Mouse (Mus musculus): ENCODE data around the gene Phc2.

The Phc2 gene

DNA sequence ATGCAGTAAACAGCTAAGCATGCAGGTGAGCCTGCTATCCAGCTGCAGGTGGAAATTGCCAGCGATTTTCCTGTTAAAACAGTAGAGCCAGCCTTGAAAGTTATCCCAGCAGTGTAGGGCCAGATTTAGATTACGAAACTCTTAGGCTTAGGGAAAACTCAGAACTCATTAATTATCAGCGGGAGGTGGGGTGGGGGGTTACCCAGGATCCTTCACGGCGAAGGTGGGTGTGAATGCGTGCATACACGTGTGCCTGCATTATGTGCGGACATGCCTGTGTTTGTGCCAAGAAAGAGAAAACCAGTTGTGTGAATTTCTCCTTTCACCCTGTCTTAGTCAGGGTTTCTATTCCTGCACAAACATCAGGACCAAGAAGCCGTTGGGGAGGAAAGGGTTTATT is 62.2 kb downstream of the Phc2 start:
- no peak for DNase-seq (ENCODE audit: low read depth, low spot score)

DNA sequence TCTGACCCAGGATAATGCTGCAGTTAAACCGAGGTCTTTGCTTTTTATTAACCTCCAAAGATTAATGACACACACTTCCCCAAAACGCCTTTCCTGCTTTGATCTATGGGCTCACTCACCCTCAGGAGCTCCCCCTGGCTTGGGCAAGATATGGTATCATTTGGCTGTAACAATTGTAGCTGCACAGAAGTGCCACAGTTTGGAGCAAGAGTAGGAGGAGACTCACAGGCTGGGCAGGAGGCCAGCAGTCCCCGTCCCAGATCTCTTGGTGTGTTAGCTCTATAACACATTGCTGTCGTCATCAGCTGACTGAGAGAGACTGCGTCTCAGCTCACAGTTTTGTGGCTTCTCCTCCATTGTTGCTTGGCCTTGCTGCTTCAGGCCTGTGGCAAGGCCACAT is 65.6 kb downstream of the Phc2 start:
- DNase-seq (ENCODE audit: low read depth, low spot score) = no peak

- DNase-seq (ENCODE audit: low read depth, low spot score) = no peak
Measured at GRCm38 (mm10) chr4:128721061-128721648, 66.7 kb downstream of the Phc2 start.

DNA sequence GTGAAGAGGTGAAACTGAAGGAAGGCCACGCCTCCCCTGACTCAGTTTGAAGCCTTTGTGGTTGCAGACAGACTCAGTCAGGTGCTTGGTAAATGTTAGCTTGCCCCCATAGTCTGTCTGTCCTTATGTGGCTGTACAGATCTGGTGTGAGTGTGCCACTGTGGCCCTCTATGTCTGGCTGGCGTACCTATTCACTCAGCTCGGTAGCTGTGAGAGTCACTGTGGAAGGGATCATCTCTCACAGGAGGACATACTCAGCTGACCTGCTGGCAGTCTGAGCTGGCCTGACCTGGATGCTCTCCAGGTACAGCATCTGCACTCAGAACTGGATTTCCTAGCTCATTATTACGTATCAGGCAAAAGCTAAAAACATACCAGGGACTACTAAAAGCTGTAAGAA is 67.3 kb downstream of the Phc2 start:
- DNase-seq (ENCODE audit: low read depth, low spot score) = no peak

- no peak for DNase-seq (ENCODE audit: low read depth, low spot score)
Measured at GRCm38 (mm10) chr4:128722932-128723331, 68.4 kb downstream of the Phc2 start.

DNA sequence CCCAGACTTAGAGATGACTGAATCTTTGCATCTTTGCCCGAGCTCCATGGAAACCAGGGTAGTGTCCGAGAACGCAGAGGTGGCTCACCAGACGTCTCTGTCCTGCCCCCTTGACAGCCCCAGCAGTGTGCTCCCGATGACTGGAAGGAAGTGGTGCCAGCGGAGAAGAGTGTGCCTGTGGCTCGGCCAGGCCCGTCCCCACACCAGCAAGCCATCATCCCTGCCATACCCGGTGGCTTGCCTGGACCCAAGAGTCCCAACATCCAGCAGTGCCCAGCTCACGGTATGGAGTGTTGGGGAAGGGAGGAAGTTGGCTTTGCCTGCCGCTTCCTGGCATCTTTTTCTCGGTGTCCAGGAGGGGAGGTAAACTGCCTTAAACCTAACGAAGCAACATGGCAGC is 68.9 kb downstream of the Phc2 start:
- no peak for DNase-seq (ENCODE audit: low read depth, low spot score)

- DNase-seq (ENCODE audit: low read depth, low spot score) = no peak
Measured at GRCm38 (mm10) chr4:128724059-128724458, 69.6 kb downstream of the Phc2 start.

DNA sequence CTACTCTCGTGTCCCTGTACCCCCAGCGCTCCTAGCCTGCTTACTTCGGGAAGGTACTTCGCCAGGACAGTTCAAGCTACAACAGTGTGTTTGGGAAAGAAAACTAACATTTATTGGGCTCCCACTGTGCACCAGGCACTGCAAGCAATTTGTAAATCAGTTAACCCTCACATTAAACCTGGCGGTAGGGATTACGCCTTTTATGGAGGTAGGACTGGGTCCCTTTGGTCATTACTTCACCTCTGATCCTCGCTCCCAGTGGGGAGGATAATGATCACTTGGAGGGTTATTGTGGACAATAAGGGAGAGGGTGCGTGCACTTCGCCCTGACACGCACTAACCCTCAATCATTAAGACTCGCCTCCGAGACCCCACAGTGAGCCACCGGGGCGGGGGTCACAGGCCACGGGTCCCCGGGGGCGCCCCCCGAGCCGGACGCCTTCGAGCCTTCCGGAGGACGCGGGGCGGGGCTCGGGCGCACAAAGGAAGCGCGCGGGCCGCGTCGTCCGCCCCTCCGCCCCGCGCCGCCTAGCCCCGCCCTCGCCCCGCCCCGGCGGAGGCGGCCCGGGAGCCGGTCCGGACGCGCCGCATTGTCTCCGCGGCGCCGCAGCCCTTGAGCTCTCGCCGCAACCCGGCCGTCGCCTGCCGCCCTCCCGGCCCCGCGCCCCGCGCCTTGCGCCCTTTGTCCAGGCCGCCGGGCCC is 72.7 kb downstream of the Phc2 start:
- no peak for DNase-seq (ENCODE audit: low read depth, low spot score)

GRCm38 (mm10) chr4:128727721-128728430 is 73.4 kb downstream of the Phc2 start:
- DNase-seq (ENCODE audit: low read depth, low spot score) = no peak

- no peak for DNase-seq (ENCODE audit: low read depth, low spot score)
Measured at GRCm38 (mm10) chr4:128728431-128728851, 73.9 kb downstream of the Phc2 start.

DNA sequence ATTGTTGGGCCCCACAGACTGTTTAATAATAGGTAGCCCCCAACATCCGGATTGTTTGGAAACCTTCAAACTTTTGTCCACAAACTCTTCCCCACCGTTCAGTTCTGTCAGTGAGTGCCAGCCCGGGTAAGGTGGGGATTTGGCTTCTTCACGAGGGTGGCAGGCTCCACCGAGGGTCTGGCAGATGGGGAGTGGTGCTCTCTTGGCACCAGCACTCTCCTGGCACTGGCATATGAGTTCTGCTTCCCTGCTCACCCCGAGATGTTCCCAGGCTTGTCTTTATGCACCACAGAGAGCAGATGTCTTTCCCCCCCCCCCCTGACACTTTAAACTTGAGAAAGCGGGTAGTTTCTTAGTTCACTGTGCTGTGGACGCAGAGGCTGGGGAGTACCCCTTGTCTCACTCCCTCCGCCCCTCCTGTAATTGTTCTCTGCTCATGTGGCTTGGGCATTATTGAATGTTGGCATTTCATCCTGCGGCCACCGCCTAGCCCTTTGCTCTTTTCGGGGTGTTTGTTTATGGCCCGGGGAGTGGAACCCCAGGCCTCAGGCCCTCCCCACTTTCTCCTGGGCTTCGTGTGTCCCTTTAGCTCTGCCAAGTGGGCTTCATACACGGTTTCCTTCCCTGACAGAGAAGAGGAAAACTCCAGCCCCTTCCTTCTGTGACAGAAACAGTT is 74.7 kb downstream of the Phc2 start:
- no peak for DNase-seq (ENCODE audit: low read depth, low spot score)

GRCm38 (mm10) chr4:128729709-128730037 is 75.2 kb downstream of the Phc2 start:
- no peak for DNase-seq (ENCODE audit: low read depth, low spot score)

DNA sequence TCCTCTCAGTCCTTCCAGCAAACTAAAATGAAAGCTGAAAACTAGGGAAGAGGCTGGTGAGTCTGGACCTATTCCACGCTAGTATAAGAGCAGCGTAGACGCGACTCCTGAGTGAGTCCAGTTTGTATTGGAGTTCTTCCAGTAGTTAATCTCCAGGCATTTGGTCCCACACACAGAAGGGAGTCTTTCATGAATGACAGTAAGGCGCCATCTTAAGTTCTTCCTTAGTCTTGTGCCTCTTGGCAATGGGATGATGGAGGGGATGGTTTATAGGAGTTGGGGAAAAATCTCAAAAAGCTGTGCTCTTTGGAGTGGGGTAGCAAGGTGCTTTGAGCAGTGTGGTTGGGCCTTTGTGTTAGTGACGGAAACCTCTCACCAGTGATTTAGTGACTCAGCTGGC is 75.8 kb downstream of the Phc2 start:
- DNase-seq (ENCODE audit: low read depth, low spot score) = no peak

DNA sequence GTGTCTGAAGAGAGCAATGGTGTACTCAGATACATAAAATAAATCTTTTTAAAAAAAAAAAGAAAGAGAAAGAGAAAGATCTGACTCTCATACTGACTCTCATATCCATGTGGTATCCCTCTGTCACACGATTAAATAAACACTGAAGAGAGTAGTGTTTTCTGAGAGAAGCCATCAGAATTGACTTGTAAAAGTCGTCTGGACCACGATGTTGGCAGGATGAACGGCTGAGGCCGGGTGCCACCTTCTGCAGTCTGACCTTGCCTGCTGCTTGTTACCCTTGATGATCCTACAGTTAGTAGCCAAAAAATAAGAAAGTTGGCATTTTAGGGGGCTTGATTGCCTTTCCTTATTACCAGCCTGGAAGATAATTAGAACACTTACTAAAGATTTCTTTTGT is 78.3 kb downstream of the Phc2 start:
- DNase-seq (ENCODE audit: low read depth, low spot score) = no peak

DNA sequence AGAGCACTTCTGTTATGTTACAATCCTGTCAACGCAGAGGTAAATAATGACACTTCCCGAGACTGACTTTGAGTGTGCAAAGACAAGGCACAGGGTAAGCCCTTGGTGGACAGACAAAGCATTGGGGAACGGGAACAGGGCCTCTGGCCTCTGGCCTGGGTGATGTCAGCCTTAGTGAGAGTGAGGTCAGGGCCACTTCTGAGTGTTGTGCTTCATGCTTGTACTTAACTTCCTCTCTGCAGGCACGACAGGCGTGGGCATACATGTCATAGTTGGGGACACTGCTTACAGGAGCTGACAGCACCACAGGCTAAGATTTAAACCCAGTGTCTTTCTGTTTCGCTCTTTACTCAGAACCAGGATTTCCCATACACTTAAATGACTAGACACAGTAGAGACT is 79.0 kb downstream of the Phc2 start:
- DNase-seq (ENCODE audit: low read depth, low spot score) = no peak

DNA sequence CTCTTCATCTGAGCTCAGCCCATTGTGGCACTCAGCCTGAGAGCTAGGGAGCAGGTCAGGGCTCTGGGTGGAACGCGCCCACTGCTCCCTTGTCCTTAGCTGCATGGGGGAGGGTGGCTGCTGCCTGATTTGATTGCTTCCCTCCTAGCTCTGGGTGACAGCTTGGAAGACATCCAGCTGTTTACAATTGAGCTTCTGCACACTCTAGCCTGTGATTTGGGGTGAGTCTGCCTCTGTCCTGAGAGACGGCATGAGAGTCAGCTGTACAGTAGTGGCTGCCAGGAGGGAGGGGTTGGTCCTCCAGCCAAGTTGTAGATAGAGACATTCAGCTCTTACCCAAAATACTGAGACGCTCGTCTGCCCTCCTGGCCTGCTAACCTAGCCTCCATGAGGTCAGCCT is 79.7 kb downstream of the Phc2 start:
- DNase-seq (ENCODE audit: low read depth, low spot score) = no peak

- DNase-seq (ENCODE audit: low read depth, low spot score) = no peak
Measured at GRCm38 (mm10) chr4:128734721-128735671, 80.5 kb downstream of the Phc2 start.

DNA sequence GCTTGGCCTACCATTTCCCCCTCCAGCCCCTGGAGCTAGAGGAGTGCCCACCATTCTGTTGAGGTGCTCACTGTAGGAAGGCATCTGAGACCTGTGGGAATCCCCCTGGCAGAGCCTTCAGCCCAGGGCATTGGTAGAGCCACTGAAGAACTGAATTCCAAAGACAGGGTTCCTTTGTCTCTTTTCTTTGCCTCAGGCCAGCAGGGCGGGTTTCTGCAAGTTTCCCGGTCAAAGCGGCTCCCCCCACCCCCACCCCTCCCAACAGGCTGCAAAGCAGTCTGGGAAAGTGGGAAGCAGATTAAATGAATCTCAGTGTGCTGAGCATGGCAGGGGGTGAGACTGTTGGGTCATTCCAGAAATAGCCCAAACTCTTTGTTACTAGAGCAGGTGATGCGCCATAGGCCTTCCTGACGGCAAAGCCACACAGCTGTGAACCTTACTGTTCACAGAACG is 82.7 kb downstream of the Phc2 start:
- DNase-seq (ENCODE audit: low read depth, low spot score) = no peak

DNA sequence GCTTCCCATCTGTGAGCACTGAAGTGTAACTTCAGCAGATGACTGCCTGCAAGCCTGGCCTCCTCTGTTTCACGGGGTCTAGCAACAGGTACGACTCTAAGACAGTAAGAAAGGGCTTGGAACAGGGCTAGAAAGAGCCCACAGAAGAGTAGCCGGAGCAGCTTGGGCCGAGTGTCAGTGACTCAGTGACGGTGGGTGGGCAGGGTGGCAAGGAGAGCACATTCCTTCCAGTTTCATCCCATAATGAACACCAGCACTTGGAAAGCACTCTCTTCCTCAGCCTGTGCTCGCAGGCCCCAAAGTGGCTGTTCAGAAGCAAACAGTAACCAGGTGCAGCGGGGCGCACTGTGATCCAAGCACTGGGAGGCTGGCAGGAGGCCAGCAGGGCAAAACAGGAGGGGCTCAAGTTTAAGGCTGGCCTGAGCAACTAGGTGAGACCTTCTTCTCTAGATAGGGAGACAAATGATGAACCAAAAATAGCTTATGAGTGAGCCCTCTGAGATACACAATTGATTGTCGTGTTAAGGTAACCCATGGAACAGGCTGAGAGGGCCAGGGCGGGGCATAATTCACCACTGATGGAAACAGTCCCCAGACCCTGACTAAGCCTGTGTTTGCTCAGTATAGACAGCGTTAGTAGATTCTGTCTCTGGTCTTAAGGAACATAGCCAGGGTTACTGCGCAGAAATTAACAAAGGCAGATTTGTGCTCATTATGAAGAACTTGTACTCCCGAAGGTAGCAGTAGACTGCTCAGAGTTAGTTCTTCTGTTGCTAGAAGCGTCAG is 83.5 kb downstream of the Phc2 start:
- DNase-seq (ENCODE audit: low read depth, low spot score) = no peak

DNA sequence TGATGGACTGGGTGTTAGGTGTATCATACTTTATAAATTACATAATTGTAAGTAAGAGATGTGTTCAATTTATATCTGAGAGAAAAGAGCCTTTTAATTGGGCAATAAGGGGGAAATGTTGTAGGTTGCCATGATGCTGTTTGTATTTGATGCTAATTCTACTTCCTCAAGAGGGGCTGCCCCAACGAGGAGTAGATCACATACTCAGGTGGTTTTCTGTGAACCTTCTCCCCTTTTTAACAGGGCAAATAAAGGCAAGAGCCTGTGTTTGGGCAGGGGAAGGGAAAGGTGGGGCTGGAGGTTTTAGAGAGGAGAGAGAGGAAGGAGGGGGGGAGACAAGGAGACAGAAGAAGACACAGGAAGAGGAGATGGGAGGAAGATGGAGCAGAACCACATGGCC is 86.4 kb downstream of the Phc2 start:
- DNase-seq (ENCODE audit: low read depth, low spot score) = no peak

DNA sequence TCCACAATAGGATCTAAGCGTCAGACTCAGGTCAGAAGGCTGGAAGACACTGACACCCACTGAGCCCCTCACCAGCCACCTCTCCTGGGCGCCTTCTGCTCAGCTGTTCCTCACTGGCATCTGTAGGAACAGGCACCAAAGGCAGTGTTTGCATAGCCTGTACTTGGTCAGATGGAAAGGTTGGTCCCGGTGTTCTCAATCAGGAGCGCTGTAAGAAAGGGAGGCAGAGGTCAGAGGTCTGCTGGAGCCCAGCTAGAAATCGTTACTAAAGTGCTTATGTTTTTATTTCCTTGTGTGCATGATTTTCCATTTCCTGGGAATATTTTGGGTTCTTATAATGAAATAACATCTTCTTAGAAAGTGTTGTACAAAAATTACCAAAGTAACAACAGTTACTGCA is 87.4 kb downstream of the Phc2 start:
- no peak for DNase-seq (ENCODE audit: low read depth, low spot score)
